Mouse (Mus musculus) B cell, adult 62 days (primary cell): ENCODE results near the gene Mrpl47. TPM values are rescaled to one million over a fixed set of nuclear protein-coding genes. Genes with fewer than 3 reads are reported as not detected.

Source experiments
- total RNA-seq: library from RNA; stranded (reverse); gene quantifications from 4 replicates; pipeline ENCODE4 v1.2.4, GENCODE M21; 2023

Gene Mrpl47
- total RNA-seq: 6.4 to 9.6 TPM (median 8.3 TPM) in 4 replicates

DNA sequence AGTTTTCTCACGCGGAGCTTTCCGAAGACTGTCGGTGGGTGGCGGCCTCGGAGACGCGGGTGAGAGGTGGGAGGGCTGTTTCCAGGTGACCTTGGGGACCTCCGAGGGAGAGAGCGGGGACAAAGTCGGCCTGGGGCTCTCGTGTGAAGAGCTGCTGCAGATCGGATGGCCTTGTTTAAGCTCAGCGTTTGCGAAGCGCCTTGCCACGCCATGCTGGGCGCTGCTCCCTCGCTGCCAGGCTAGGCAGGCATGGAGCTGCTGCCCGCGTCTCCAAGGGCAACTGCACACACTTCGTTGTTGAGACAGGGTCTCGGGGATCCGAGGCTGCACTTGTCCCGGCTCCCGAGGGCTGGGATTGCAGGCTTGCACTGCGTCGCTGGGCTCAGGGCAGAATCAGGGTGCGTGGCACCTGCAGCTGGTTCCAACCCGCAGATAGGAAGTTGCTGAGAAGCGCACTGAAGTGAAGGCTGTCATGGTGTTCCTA lies at the start of gene Mrpl47:
Mrpl47 (minus strand) TSS at position 434 of the 484 bp plus-strand sequence.

DNA sequence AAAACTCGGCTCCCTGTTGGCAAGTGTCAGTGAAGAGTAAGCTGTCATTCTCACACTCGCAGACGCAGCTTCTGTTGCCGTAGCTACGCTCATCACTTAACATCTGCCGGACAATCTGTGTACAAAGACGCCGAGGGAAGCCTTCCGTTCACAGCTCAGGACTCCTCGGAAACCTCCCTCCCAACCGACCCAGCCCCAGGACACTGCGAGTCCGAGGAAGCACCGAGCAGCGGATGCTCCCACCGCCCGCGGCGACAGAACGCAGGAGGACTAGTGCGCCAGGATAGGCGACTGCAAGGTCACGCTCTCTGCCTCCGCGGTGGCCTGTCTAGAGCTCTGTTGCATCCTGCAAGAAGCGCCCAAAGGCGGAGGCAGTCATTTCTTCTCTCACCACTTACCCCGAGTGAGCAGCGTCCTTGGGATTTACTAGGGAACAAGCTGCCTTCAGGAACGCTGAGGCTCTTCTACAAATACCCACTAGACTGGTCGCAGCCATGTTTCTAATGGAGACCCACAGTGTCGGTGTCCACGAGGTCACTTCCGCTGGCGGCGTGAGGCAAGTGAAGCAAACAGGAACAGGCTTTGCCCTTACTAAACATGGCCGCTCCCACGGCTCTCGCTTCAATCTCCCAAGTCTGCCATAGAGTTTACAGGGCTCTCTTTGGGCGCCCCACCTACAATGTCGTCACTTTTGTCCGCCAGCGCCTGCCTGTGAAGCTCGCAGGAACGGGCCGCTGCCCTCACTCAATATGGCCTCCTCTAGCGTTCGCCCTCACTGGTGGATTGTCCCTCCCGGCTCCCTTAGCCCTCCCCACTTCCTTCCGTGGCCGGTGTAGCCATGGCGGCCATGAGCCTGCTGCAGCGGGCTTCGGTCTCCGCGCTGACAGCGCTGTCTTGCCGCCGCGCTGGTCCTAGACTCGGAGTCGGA lies 897 bp downstream of the Mrpl47 start, which contains the start of gene Ndufb5:
Ndufb5 (plus strand) TSS at position 747 of the 928 bp plus-strand sequence.

DNA sequence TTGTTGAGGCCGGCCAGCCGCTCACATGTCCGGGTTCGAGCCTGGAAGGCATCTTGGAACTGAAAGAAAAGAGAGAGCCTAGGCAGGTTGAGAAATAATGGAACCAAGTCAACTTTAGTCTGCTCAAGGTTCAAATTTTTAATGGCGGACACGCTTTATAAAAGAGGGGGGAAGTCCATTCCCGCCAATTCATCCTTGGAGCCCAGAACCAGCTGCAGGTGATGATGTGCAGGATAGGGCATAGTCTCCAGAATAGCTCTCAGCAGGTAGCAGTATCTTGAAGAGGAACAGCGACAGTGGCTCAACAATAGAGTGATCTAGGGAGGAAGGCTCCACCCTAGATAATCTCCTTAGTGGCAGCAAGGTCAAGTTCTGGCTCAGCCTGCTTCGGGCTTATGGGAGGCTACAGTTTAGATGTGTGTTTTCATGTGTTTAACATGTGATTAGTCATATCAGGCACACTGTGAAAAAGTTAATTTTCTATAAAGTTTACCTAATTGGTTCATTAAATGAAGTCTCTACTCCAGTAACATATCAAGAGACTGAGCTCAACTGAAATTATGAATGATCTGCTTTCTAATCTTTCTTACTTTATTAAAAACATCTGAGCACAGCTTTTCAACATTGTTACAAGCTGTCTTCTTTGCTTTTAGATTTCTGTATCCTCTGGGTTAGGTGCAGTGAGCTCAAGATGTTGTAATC lies 31.6 kb downstream of the Mrpl47 start, which contains the start of gene Actl6a:
Actl6a (plus strand) TSS at position 652 of the 702 bp plus-strand sequence.

Other genes with a start within 250 kb of the Mrpl47 start
- gene Kcnmb3, start 245.4 kb downstream of the Mrpl47 start, total RNA-seq: 0.31 to 1.4 TPM (median 0.69 TPM) in 3 of 4 replicates, not detected in the other
- 45.7 to 50.7 TPM (median 49.2 TPM) in 4 replicates for gene Zfp639, start 227.3 kb downstream of the Mrpl47 start, total RNA-seq
- gene Mfn1, start 208.1 kb downstream of the Mrpl47 start, total RNA-seq: 30.4 to 36.7 TPM (median 32.8 TPM) in 4 replicates
- 23.5 to 30.0 TPM (median 26.9 TPM) in 4 replicates for gene Gnb4, start 121.0 kb downstream of the Mrpl47 start, total RNA-seq
- gene Actl6a, start 31.3 kb downstream of the Mrpl47 start, total RNA-seq: 54.7 to 71.5 TPM (median 65.0 TPM) in 4 replicates
- gene Ndufb5, start 615 bp downstream of the Mrpl47 start, total RNA-seq: 68.2 to 74.3 TPM (median 69.7 TPM) in 4 replicates
- not detected in 4 replicates for gene Usp13, start 79.9 kb upstream of the Mrpl47 start, total RNA-seq